Mouse (Mus musculus) kidney, adult 9 months (tissue): ENCODE data around the gene Mob3c.

Source experiments
- DNase-seq: peaks from one replicate; pipeline ENCODE4 v3.0.0; 2022

Mob3c gene

DNA sequence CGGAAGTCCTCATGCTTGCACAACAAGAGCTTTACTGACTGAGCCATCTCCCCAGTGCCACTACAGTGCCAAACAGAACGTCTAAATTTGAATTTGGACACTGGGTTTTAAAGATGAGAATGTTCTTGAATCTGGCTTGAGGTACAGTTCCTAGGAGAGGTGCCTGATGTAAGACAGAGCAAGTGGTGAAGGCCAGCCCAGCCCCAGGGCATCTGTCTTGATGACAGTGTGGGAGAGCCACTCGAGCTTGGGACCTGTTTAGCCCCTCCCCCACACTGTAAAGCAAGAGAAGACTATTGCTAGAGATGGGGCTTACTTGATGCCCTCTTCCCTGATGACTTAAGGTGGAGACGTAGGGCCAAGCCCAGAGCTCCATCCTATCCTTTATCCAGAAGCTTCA lies 54.3 kb downstream of the Mob3c start:
- no peak for DNase-seq

- no peak for DNase-seq
Measured at GRCm38 (mm10) chr4:115884022-115884421, 56.1 kb downstream of the Mob3c start, which contains the start of gene Kncn. TSS of gene Kncn (plus strand) at chr4:115884400.
